Mouse (Mus musculus): Measurements from ENCODE around the gene Olfr357.

DNA sequence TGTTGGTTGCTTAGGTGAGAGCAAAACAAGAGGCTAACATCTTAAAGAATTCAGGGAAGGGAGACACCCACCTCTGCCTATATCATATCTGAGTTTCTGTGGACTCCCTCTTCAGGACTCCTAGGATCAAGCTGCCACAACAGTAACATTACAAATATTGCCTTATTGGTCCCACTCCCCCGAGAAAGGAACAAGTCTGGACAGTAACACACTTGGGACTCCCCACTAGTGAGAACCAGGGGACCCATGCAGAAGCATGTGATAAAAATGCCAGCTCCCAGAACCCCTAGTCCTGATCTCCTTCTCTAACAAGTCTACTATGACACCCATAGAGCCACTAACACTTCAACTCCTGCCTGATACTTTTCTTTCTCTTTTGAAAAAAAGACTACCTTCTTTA lies at the start of gene Olfr357:
- TF ChIP-seq POLR2A (IDR thresholded peaks at IDR 0.05; ENCODE audit: borderline replicate concordance, extremely low read depth, low read depth, low read length), result no peak
- no peak for TF ChIP-seq CTCF (IDR thresholded peaks at IDR 0.05; ENCODE audit: insufficient read depth, low read length)
